In genomic region chr2:168911527-168911926, GRCm38 (mm10) we compare ENCODE assay signal across 8 mouse cellular contexts. TPM values are rescaled to one million over a fixed set of nuclear protein-coding genes. Genes with fewer than 3 reads are reported as not detected.
DNase-seq lines count a peak whose midpoint lies in the region; ATAC-seq lines count a peak whose summit lies in the region.

No protein-coding gene starts in this region.

- peak overlapping the region; percentile 69 for H3K9ac ChIP-seq in hindbrain, embryonic 13.5 days
- peak overlapping the region; percentile 59; the same call in 1 of the 2 replicates for H3K9ac ChIP-seq in midbrain, embryonic 14.5 days (replicated peaks; ENCODE audit: low read length)

- peaks cover 70% of the 10 kb centered on the region for H3K27me3 ChIP-seq in heart, embryonic 10.5 days (ENCODE audit: insufficient read depth, poor library complexity, severe bottlenecking)
- H3K27me3 ChIP-seq in hindbrain, embryonic 13.5 days, result peaks cover 50% of the 10 kb centered on the region
- H3K27me3 ChIP-seq in midbrain, embryonic 14.5 days (ENCODE audit: control insufficient read depth, insufficient read depth, low read length), result peaks cover 18% of the 10 kb centered on the region; the same call in 1 of the 2 replicates

- intact Hi-C loops in heart, postnatal 25 days (cut with DNase I), result no loop called here

- peak overlapping the region; percentile 93 for H3K4me2 ChIP-seq in hindbrain, embryonic 13.5 days
- H3K4me2 ChIP-seq in midbrain, embryonic 14.5 days (ENCODE audit: low read length), result peak overlapping the region; percentile 94

- H3K36me3 ChIP-seq in heart, embryonic 10.5 days, result no peaks in the 10 kb centered on the region
- H3K36me3 ChIP-seq in hindbrain, embryonic 13.5 days, result no peaks in the 10 kb centered on the region
- H3K36me3 ChIP-seq in midbrain, embryonic 14.5 days (ENCODE audit: control insufficient read depth, insufficient read depth, low read length), result no peaks in the 10 kb centered on the region

- ATAC-seq in hindbrain, embryonic 13.5 days (ENCODE audit: low FRiP score), result 0 out of 2 replicates have a peak, but pooled peaks have one; percentile 9
- no peak for ATAC-seq in midbrain, embryonic 14.5 days (ENCODE audit: low FRiP score, low TSS enrichment)
- ATAC-seq in CD4-positive, CD25-positive, alpha-beta regulatory T cell, adult 4 months, result no peak

- 2% methylated on average over 19 of the region's 19 CpGs for WGBS in heart, embryonic 10.5 days
- WGBS in hindbrain, embryonic 13.5 days, result 2% methylated on average over 19 of the region's 19 CpGs
- 2% methylated on average over 19 of the region's 19 CpGs for WGBS in midbrain, embryonic 14.5 days

- peak overlapping the region; percentile 69 for H3K4me3 ChIP-seq in heart, embryonic 10.5 days
- peak overlapping the region; percentile 52 for H3K4me3 ChIP-seq in hindbrain, embryonic 13.5 days
- peak overlapping the region; percentile 55 for H3K4me3 ChIP-seq in midbrain, embryonic 14.5 days (replicated peaks; ENCODE audit: low read depth, low read length)

- H3K4me1 ChIP-seq in heart, embryonic 10.5 days, result peaks cover 33% of the 10 kb centered on the region
- H3K4me1 ChIP-seq in hindbrain, embryonic 13.5 days (replicated peaks), result peaks cover 30% of the 10 kb centered on the region
- peaks cover 15% of the 10 kb centered on the region for H3K4me1 ChIP-seq in midbrain, embryonic 14.5 days (ENCODE audit: control insufficient read depth, insufficient read depth, low read length)

- no peak for DNase-seq in heart, embryonic 10.5 days (ENCODE audit: low spot score)
- no peak for DNase-seq in heart, postnatal 25 days (ENCODE audit: low spot score)
- DNase-seq in embryo, embryonic 10 days (ENCODE audit: low spot score), result peak; percentile 49
- DNase-seq in midbrain, embryonic 14.5 days, result peak; percentile 54
- no peak for DNase-seq in thymus, postnatal 10 days (ENCODE audit: low spot score in 2 of 2)
- no peak for DNase-seq in frontal cortex, postnatal 14 days (ENCODE audit: low spot score in 2 of 2)

- H3K27ac ChIP-seq in heart, embryonic 10.5 days, result no peak overlapping the region
- no peak overlapping the region for H3K27ac ChIP-seq in hindbrain, embryonic 13.5 days
- peak overlapping the region; percentile 43 for H3K27ac ChIP-seq in midbrain, embryonic 14.5 days (replicated peaks; ENCODE audit: low read depth, low read length)

- H3K9me3 ChIP-seq in heart, embryonic 10.5 days, result no peaks in the 10 kb centered on the region
- no peaks in the 10 kb centered on the region for H3K9me3 ChIP-seq in hindbrain, embryonic 13.5 days
- H3K9me3 ChIP-seq in midbrain, embryonic 14.5 days (ENCODE audit: control insufficient read depth, low read length), result no peaks in the 10 kb centered on the region

RNA-seq across cellular contexts. Expression of gene Zfp64, which starts 43.9 kb away (rescaled TPM):
- polyA plus RNA-seq in heart, embryonic 10.5 days (2016; fragmentation: Nextera tagmentation; extraction: Ambion mirVana), result 24.7 and 30.7 TPM in 2 replicates
- 1 to 10 TPM; 8.7 to 8.8 TPM for total RNA-seq in heart, postnatal 25 days (2021)
- 28.7 and 30.2 TPM in 2 replicates for polyA plus RNA-seq in hindbrain, embryonic 13.5 days (2015; fragmentation: Nextera tagmentation; extraction: Ambion mirVana)
- 43.3 and 45.9 TPM in 2 replicates for polyA plus RNA-seq in midbrain, embryonic 14.5 days (2014; fragmentation: Nextera tagmentation; extraction: Ambion mirVana)
- 10 to 100 TPM; 26.5 to 40.1 TPM for polyA plus RNA-seq in CD4-positive, CD25-positive, alpha-beta regulatory T cell, adult 4 months (2017; shearing (Covaris generic))

Comparison
In these comparisons a context has a peak if more than half of its experiments do, and no peak if none do; other contexts are left out.
1. DNase-seq: peak in embryo, embryonic 10 days (single experiment) and midbrain, embryonic 14.5 days (single experiment); none in heart, embryonic 10.5 days (single experiment), heart, postnatal 25 days (single experiment), thymus, postnatal 10 days (0 of 2) and frontal cortex, postnatal 14 days (0 of 2).
2. Peak in every context shown above with its lines, with median percentiles within 50 percentile points of each other: H3K4me3 ChIP-seq.